Mouse (Mus musculus): Measurements from ENCODE around the gene Pou2af1. TPM values are rescaled to one million over a fixed set of nuclear protein-coding genes. Genes with fewer than 3 reads are reported as not detected.
A peak's percentile ranks its signal among the peaks of the same experiment; 100 is the strongest.

Pou2af1 gene
- polyA plus RNA-seq, 1 experiment from 2014 or later: 0.29 TPM

DNA sequence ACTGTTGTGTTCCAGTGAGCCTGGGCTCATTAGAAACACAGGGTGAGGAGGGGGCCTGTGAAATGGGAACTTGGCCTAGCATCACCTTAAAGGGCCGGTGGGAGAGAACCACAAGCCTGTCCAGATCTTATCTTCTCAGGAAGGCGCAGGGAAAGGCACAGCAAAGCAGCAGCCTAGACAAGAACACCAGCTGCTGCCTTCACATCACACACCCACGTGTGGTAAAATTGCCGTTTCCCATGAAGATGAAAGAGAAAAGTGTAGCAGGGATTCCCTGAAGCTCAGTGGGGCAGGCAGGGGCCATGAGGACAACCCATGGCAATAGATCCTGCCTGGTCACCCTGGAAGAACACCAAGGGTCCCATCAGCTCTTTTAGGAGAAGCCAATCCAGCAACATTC lies 28.1 kb upstream of the Pou2af1 start:
- DNase-seq (ENCODE audit: low spot score) (no peak), ATAC-seq (no peak)
- 60% methylated on average over 4 of the region's 4 CpGs for WGBS
- H3K27me3 ChIP-seq (replicated peaks; ENCODE audit: insufficient read depth, low read length): no peaks in the 10 kb centered on the region
- TF ChIP-seq CTCF (IDR thresholded peaks at IDR 0.05) (no peak), EP300 (IDR thresholded peaks at IDR 0.05) (no peak)
- no peak overlapping the region for H3K4me2 ChIP-seq (replicated peaks; ENCODE audit: low read depth, low read length)
- no peaks in the 10 kb centered on the region for H3K36me3 ChIP-seq (ENCODE audit: insufficient read depth, low read length)
- no peak overlapping the region for H3K9ac ChIP-seq (replicated peaks; ENCODE audit: low read depth)
- no peak overlapping the region for H3K4me3 ChIP-seq (ENCODE audit: low read depth, low read length)
- no peaks in the 10 kb centered on the region for H3K9me3 ChIP-seq (ENCODE audit: low read length)
- H3K4me1 ChIP-seq (ENCODE audit: insufficient read depth, low read depth, low read length): no peaks in the 10 kb centered on the region
- no peak overlapping the region for H3K27ac ChIP-seq (ENCODE audit: low read length)

DNA sequence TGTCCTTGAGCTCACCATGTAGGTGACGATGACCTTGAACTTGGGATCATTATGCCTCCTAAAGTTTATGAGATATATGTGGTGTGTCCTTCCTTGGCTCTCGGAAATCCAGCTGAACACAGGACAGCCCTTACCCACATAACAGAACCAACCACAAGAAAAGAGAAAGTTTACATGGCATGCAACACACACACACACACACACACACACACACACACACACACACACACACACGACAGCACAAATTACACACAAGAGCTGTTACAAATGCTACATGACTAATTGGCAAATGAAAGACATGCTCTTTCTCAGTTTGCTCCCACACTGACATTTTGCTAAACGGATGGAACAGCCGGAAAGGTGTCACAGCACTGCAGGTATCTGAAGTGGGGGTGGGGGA lies 27.6 kb upstream of the Pou2af1 start:
- H3K36me3 ChIP-seq (ENCODE audit: insufficient read depth, low read length): no peaks in the 10 kb centered on the region
- no peaks in the 10 kb centered on the region for H3K4me1 ChIP-seq (ENCODE audit: insufficient read depth, low read depth, low read length)
- H3K4me3 ChIP-seq (ENCODE audit: low read depth, low read length): no peak overlapping the region
- no peak overlapping the region for H3K27ac ChIP-seq (ENCODE audit: low read length)
- H3K9ac ChIP-seq (replicated peaks; ENCODE audit: low read depth): no peak overlapping the region
- 62% methylated on average over 5 of the region's 5 CpGs for WGBS
- ATAC-seq: no peak
- H3K4me2 ChIP-seq (replicated peaks; ENCODE audit: low read depth, low read length): no peak overlapping the region
- DNase-seq (ENCODE audit: low spot score): no peak
- no peak for TF ChIP-seq EP300 (IDR thresholded peaks at IDR 0.05)
- TF ChIP-seq CTCF (IDR thresholded peaks at IDR 0.05): no peak
- no peaks in the 10 kb centered on the region for H3K9me3 ChIP-seq (ENCODE audit: low read length)
- no peaks in the 10 kb centered on the region for H3K27me3 ChIP-seq (replicated peaks; ENCODE audit: insufficient read depth, low read length)

DNA sequence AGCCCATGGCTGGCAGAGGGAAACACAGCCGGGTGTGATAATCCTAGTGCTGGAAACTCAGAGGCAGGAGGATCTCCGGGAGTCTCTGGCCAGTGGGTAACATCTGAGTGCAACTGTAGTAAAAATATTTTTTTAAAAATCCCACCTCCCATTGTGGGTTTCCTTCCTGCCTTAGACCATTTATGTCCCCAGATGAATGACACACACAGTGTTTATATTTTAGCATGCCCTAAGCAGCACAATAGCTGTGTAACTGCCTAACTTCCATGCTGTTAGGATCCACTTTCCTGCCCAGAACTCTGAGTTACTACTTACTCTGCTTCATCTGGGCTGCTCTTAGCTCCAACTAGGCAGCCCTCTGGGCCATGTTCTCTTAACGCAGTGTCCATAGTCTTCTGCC lies 22.9 kb upstream of the Pou2af1 start:
- WGBS: 63% methylated on average over 3 of the region's 3 CpGs
- DNase-seq (ENCODE audit: low spot score): peak; percentile 33

DNA sequence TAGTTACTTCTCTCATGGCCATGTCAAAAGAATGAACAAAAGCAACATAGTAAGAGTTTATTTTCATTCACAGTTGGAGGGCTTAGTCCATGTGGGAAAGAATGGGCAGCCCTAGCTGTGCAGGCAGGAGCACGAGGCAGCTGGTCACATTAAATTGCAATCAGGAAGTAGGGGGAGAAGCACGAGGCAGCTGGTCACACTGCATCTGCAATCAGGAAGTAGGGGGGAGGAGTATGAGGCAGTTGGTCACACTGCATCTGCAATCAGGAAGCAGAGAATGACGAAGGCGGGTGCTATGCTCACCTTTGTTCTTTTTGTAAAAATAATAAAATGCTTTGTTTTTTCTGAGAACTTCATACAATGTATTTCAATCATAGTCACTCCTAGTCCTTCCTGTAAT lies 18.7 kb upstream of the Pou2af1 start:
- ATAC-seq: no peak
- Histone ChIP-seq H3K4me2 (replicated peaks; ENCODE audit: low read depth, low read length) (no peak overlapping the region), H3K4me3 (ENCODE audit: low read depth, low read length) (no peak overlapping the region), H3K9ac (replicated peaks; ENCODE audit: low read depth) (no peak overlapping the region), H3K9me3 (ENCODE audit: low read length) (no peaks in the 10 kb centered on the region), H3K36me3 (ENCODE audit: insufficient read depth, low read length) (no peaks in the 10 kb centered on the region), H3K4me1 (ENCODE audit: insufficient read depth, low read depth, low read length) (no peaks in the 10 kb centered on the region), H3K27ac (ENCODE audit: low read length) (no peak overlapping the region), H3K27me3 (replicated peaks; ENCODE audit: insufficient read depth, low read length) (no peaks in the 10 kb centered on the region)
- 71% methylated on average over 4 of the region's 4 CpGs for WGBS
- DNase-seq (ENCODE audit: low spot score): no peak
- TF ChIP-seq CTCF (IDR thresholded peaks at IDR 0.05): no peak
- no peak for TF ChIP-seq EP300 (IDR thresholded peaks at IDR 0.05)

More for the DNA sequence above, 22.9 kb upstream of the Pou2af1 start:
- H3K27ac ChIP-seq (ENCODE audit: low read length): no peak overlapping the region
- no peak overlapping the region for H3K4me3 ChIP-seq (ENCODE audit: low read depth, low read length)
- TF ChIP-seq CTCF (IDR thresholded peaks at IDR 0.05): no peak
- TF ChIP-seq EP300 (IDR thresholded peaks at IDR 0.05): peak; percentile 42; the same call in 1 of the 2 replicates
- no peaks in the 10 kb centered on the region for H3K27me3 ChIP-seq (replicated peaks; ENCODE audit: insufficient read depth, low read length)
- ATAC-seq: peak; percentile 53
- H3K4me2 ChIP-seq (replicated peaks; ENCODE audit: low read depth, low read length): no peak overlapping the region
- no peak overlapping the region for H3K9ac ChIP-seq (replicated peaks; ENCODE audit: low read depth)
- no peaks in the 10 kb centered on the region for H3K36me3 ChIP-seq (ENCODE audit: insufficient read depth, low read length)
- no peaks in the 10 kb centered on the region for H3K4me1 ChIP-seq (ENCODE audit: insufficient read depth, low read depth, low read length)
- H3K9me3 ChIP-seq (ENCODE audit: low read length): no peaks in the 10 kb centered on the region

DNA sequence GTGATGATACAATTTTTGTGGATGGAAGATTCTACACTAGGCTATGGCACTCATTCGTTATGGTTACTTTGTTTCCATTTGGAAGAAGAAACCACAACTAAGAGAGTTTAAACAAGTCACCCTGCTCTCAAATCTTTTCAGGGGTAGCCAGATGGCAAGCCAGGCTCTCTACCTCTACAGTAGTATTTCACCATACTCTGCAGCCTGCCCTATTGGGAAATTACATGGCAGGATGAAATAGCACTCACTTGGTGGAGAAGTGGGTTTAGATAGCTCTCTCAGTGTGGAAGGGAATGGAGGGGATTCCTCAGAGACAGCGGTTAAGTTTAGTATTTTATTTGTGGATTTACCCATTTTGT lies 4.6 kb upstream of the Pou2af1 start:
- H3K9ac ChIP-seq (replicated peaks; ENCODE audit: low read depth): no peak overlapping the region
- no peaks in the 10 kb centered on the region for H3K27me3 ChIP-seq (replicated peaks; ENCODE audit: insufficient read depth, low read length)
- no peak for TF ChIP-seq CTCF (IDR thresholded peaks at IDR 0.05)
- no peak for TF ChIP-seq EP300 (IDR thresholded peaks at IDR 0.05)
- no peaks in the 10 kb centered on the region for H3K4me1 ChIP-seq (ENCODE audit: insufficient read depth, low read depth, low read length)
- no peak overlapping the region for H3K27ac ChIP-seq (ENCODE audit: low read length)
- H3K9me3 ChIP-seq (ENCODE audit: low read length): no peaks in the 10 kb centered on the region
- DNase-seq (ENCODE audit: low spot score): no peak
- H3K4me3 ChIP-seq (ENCODE audit: low read depth, low read length): no peak overlapping the region
- H3K36me3 ChIP-seq (ENCODE audit: insufficient read depth, low read length): no peaks in the 10 kb centered on the region
- H3K4me2 ChIP-seq (replicated peaks; ENCODE audit: low read depth, low read length): no peak overlapping the region
- no peak for ATAC-seq
- 78% methylated on average over 2 of the region's 2 CpGs for WGBS

DNA sequence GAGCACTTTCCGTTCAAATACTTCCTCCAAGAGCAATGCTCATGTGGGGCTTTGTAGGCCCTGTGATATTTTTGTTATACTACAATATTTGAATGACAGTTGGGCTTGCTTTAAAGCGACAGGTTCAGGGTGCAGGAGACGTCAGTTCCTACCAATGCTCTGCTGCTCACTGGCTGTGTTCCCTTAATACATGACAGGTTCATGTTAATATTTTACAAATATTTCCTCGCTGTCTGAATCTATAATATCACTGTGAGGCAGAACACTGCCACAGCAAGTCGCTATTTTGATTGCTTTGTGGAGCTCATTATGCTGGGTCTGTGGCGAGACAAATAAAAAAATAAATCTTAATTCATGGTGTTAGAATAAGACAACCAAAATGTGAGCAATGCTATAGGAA lies 2.3 kb upstream of the Pou2af1 start:
- H3K9ac ChIP-seq (replicated peaks; ENCODE audit: low read depth): no peak overlapping the region
- H3K36me3 ChIP-seq (ENCODE audit: insufficient read depth, low read length): no peaks in the 10 kb centered on the region
- no peaks in the 10 kb centered on the region for H3K4me1 ChIP-seq (ENCODE audit: insufficient read depth, low read depth, low read length)
- no peak overlapping the region for H3K27ac ChIP-seq (ENCODE audit: low read length)
- TF ChIP-seq CTCF (IDR thresholded peaks at IDR 0.05) (no peak), EP300 (IDR thresholded peaks at IDR 0.05) (no peak)
- H3K9me3 ChIP-seq (ENCODE audit: low read length): no peaks in the 10 kb centered on the region
- no peaks in the 10 kb centered on the region for H3K27me3 ChIP-seq (replicated peaks; ENCODE audit: insufficient read depth, low read length)
- 60% methylated on average over 6 of the region's 6 CpGs for WGBS
- no peak overlapping the region for H3K4me2 ChIP-seq (replicated peaks; ENCODE audit: low read depth, low read length)
- no peak for ATAC-seq
- DNase-seq (ENCODE audit: low spot score): no peak
- no peak overlapping the region for H3K4me3 ChIP-seq (ENCODE audit: low read depth, low read length)

DNA sequence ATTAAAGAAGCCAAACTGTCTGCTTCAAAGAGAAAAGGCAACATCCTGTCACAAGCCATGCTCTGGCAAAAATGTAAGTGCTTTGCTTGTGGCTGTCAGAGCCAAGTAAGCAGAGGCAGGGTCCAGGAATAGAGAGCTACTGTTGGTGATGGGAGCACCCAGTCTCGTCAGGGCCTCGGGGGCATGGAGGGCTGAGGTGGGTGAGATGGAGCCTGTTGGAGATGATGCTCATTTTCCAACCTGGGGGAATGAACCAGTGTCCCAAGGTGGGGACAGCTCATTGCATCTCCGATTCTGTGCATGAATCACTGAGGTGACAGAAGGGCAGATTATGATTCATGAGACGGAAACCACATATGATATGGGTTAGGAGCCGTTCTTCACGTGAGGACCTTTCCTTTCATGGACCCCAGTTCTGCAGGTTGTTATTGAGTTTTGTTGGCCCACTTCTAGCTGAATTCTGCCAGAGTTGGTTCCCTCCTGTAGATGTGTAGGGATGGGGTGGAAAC lies 275 bp downstream of the Pou2af1 start:
- WGBS: 83% methylated on average over 6 of the region's 6 CpGs
- ATAC-seq (no peak), DNase-seq (ENCODE audit: low spot score) (no peak)
- H3K27ac ChIP-seq (ENCODE audit: low read length): no peak overlapping the region
- no peak overlapping the region for H3K4me3 ChIP-seq (ENCODE audit: low read depth, low read length)
- no peak overlapping the region for H3K9ac ChIP-seq (replicated peaks; ENCODE audit: low read depth)
- H3K4me2 ChIP-seq (replicated peaks; ENCODE audit: low read depth, low read length): no peak overlapping the region
- no peaks in the 10 kb centered on the region for H3K36me3 ChIP-seq (ENCODE audit: insufficient read depth, low read length)
- TF ChIP-seq EP300 (IDR thresholded peaks at IDR 0.05) (no peak), CTCF (IDR thresholded peaks at IDR 0.05) (no peak)
- H3K27me3 ChIP-seq (replicated peaks; ENCODE audit: insufficient read depth, low read length): no peaks in the 10 kb centered on the region
- no peaks in the 10 kb centered on the region for H3K4me1 ChIP-seq (ENCODE audit: insufficient read depth, low read depth, low read length)
- H3K9me3 ChIP-seq (ENCODE audit: low read length): no peaks in the 10 kb centered on the region
